Mouse (Mus musculus): ENCODE measurements around the gene Ipo9. TPM values are rescaled to one million over a fixed set of nuclear protein-coding genes. Genes with fewer than 3 reads are reported as not detected.
A peak's percentile ranks its signal among the peaks of the same experiment; 100 is the strongest.

Ipo9 gene
- polyA plus RNA-seq, 1 experiment from 2014 or later = 102 TPM

GRCm38 (mm10) chr1:135462736-135463135 is 32.4 kb upstream of the Ipo9 start:
- Histone ChIP-seq H3K4me2 (ENCODE audit: low read length) (no peak overlapping the region), H3K9ac (ENCODE audit: low read depth, low read length) (no peak overlapping the region), H3K9me3 (ENCODE audit: control insufficient read depth, low read length) (no peaks in the 10 kb centered on the region), H3K27me3 (replicated peaks; ENCODE audit: control insufficient read depth, insufficient read depth, low read length) (no peaks in the 10 kb centered on the region), H3K4me1 (ENCODE audit: control insufficient read depth, insufficient read depth, low read depth, low read length) (no peaks in the 10 kb centered on the region), H3K27ac (ENCODE audit: low read depth, low read length) (no peak overlapping the region), H3K36me3 (ENCODE audit: control insufficient read depth, insufficient read depth, low read length) (peaks cover 36% of the 10 kb centered on the region), H3K4me3 (ENCODE audit: low read length) (no peak overlapping the region)
- 77% methylated on average over 8 of the region's 8 CpGs for WGBS
- ATAC-seq = no peak

- ATAC-seq = no peak
- Histone ChIP-seq H3K4me1 (ENCODE audit: control insufficient read depth, insufficient read depth, low read depth, low read length) (no peaks in the 10 kb centered on the region), H3K27ac (ENCODE audit: low read depth, low read length) (no peak overlapping the region), H3K4me2 (ENCODE audit: low read length) (no peak overlapping the region), H3K4me3 (ENCODE audit: low read length) (no peak overlapping the region), H3K9ac (ENCODE audit: low read depth, low read length) (no peak overlapping the region), H3K36me3 (ENCODE audit: control insufficient read depth, insufficient read depth, low read length) (peaks cover 35% of the 10 kb centered on the region), H3K9me3 (ENCODE audit: control insufficient read depth, low read length) (no peaks in the 10 kb centered on the region), H3K27me3 (replicated peaks; ENCODE audit: control insufficient read depth, insufficient read depth, low read length) (no peaks in the 10 kb centered on the region)
- 58% methylated on average over 4 of the region's 4 CpGs for WGBS
Measured at GRCm38 (mm10) chr1:135462304-135462703, 32.0 kb upstream of the Ipo9 start.

GRCm38 (mm10) chr1:135461097-135461730 is 30.9 kb upstream of the Ipo9 start:
- H3K9ac ChIP-seq (ENCODE audit: low read depth, low read length) = no peak overlapping the region
- ATAC-seq = peak; percentile 53
- no peaks in the 10 kb centered on the region for H3K27me3 ChIP-seq (replicated peaks; ENCODE audit: control insufficient read depth, insufficient read depth, low read length)
- H3K36me3 ChIP-seq (ENCODE audit: control insufficient read depth, insufficient read depth, low read length) = peaks cover 37% of the 10 kb centered on the region
- no peak overlapping the region for H3K27ac ChIP-seq (ENCODE audit: low read depth, low read length)
- no peak overlapping the region for H3K4me3 ChIP-seq (ENCODE audit: low read length)
- no peaks in the 10 kb centered on the region for H3K9me3 ChIP-seq (ENCODE audit: control insufficient read depth, low read length)
- no peaks in the 10 kb centered on the region for H3K4me1 ChIP-seq (ENCODE audit: control insufficient read depth, insufficient read depth, low read depth, low read length)
- H3K4me2 ChIP-seq (ENCODE audit: low read length) = no peak overlapping the region
- 80% methylated on average over 3 of the region's 3 CpGs for WGBS

- H3K27me3 ChIP-seq (replicated peaks; ENCODE audit: control insufficient read depth, insufficient read depth, low read length) = no peaks in the 10 kb centered on the region
- no peak overlapping the region for H3K27ac ChIP-seq (ENCODE audit: low read depth, low read length)
- H3K9me3 ChIP-seq (ENCODE audit: control insufficient read depth, low read length) = no peaks in the 10 kb centered on the region
- H3K36me3 ChIP-seq (ENCODE audit: control insufficient read depth, insufficient read depth, low read length) = peaks cover 38% of the 10 kb centered on the region
- H3K9ac ChIP-seq (ENCODE audit: low read depth, low read length) = no peak overlapping the region
- no peak overlapping the region for H3K4me2 ChIP-seq (ENCODE audit: low read length)
- H3K4me1 ChIP-seq (ENCODE audit: control insufficient read depth, insufficient read depth, low read depth, low read length) = no peaks in the 10 kb centered on the region
- WGBS = 93% methylated on average over 16 of the region's 16 CpGs
- H3K4me3 ChIP-seq (ENCODE audit: low read length) = no peak overlapping the region
- ATAC-seq = no peak
Measured at GRCm38 (mm10) chr1:135460521-135460920, 30.2 kb upstream of the Ipo9 start.

- H3K9me3 ChIP-seq (ENCODE audit: control insufficient read depth, low read length) = no peaks in the 10 kb centered on the region
- no peaks in the 10 kb centered on the region for H3K4me1 ChIP-seq (ENCODE audit: control insufficient read depth, insufficient read depth, low read depth, low read length)
- no peak for ATAC-seq
- H3K9ac ChIP-seq (ENCODE audit: low read depth, low read length) = no peak overlapping the region
- no peak overlapping the region for H3K4me3 ChIP-seq (ENCODE audit: low read length)
- no peak overlapping the region for H3K4me2 ChIP-seq (ENCODE audit: low read length)
- no peak overlapping the region for H3K27ac ChIP-seq (ENCODE audit: low read depth, low read length)
- 98% methylated on average over 4 of the region's 5 CpGs for WGBS
- H3K36me3 ChIP-seq (ENCODE audit: control insufficient read depth, insufficient read depth, low read length) = peaks cover 50% of the 10 kb centered on the region
- H3K27me3 ChIP-seq (replicated peaks; ENCODE audit: control insufficient read depth, insufficient read depth, low read length) = no peaks in the 10 kb centered on the region
Measured at GRCm38 (mm10) chr1:135457860-135458259, 27.6 kb upstream of the Ipo9 start.

GRCm38 (mm10) chr1:135452259-135452658 is 22.0 kb upstream of the Ipo9 start:
- no peak for ATAC-seq
- no peaks in the 10 kb centered on the region for H3K9me3 ChIP-seq (ENCODE audit: control insufficient read depth, low read length)
- no peaks in the 10 kb centered on the region for H3K27me3 ChIP-seq (replicated peaks; ENCODE audit: control insufficient read depth, insufficient read depth, low read length)
- no peak overlapping the region for H3K4me2 ChIP-seq (ENCODE audit: low read length)
- no peak overlapping the region for H3K4me3 ChIP-seq (ENCODE audit: low read length)
- H3K27ac ChIP-seq (ENCODE audit: low read depth, low read length) = no peak overlapping the region
- H3K4me1 ChIP-seq (ENCODE audit: control insufficient read depth, insufficient read depth, low read depth, low read length) = no peaks in the 10 kb centered on the region
- H3K9ac ChIP-seq (ENCODE audit: low read depth, low read length) = no peak overlapping the region
- peaks cover 61% of the 10 kb centered on the region for H3K36me3 ChIP-seq (ENCODE audit: control insufficient read depth, insufficient read depth, low read length)
- WGBS = 80% methylated on average over 10 of the region's 10 CpGs

GRCm38 (mm10) chr1:135451419-135451818 is 21.1 kb upstream of the Ipo9 start:
- WGBS = 87% methylated on average over 2 of the region's 2 CpGs

GRCm38 (mm10) chr1:135449876-135450275 is 19.6 kb upstream of the Ipo9 start:
- H3K9ac ChIP-seq (ENCODE audit: low read depth, low read length) = no peak overlapping the region
- no peak overlapping the region for H3K4me2 ChIP-seq (ENCODE audit: low read length)
- peaks cover 48% of the 10 kb centered on the region for H3K36me3 ChIP-seq (ENCODE audit: control insufficient read depth, insufficient read depth, low read length)
- no peaks in the 10 kb centered on the region for H3K4me1 ChIP-seq (ENCODE audit: control insufficient read depth, insufficient read depth, low read depth, low read length)
- H3K27ac ChIP-seq (ENCODE audit: low read depth, low read length) = no peak overlapping the region
- no peaks in the 10 kb centered on the region for H3K27me3 ChIP-seq (replicated peaks; ENCODE audit: control insufficient read depth, insufficient read depth, low read length)
- no peaks in the 10 kb centered on the region for H3K9me3 ChIP-seq (ENCODE audit: control insufficient read depth, low read length)
- WGBS = 92% methylated on average over 8 of the region's 8 CpGs
- H3K4me3 ChIP-seq (ENCODE audit: low read length) = no peak overlapping the region
- ATAC-seq = no peak

More at GRCm38 (mm10) chr1:135451419-135451818, 21.1 kb upstream of the Ipo9 start:
- no peaks in the 10 kb centered on the region for H3K4me1 ChIP-seq (ENCODE audit: control insufficient read depth, insufficient read depth, low read depth, low read length)
- H3K27me3 ChIP-seq (replicated peaks; ENCODE audit: control insufficient read depth, insufficient read depth, low read length) = no peaks in the 10 kb centered on the region
- no peaks in the 10 kb centered on the region for H3K9me3 ChIP-seq (ENCODE audit: control insufficient read depth, low read length)
- ATAC-seq = no peak
- peaks cover 54% of the 10 kb centered on the region for H3K36me3 ChIP-seq (ENCODE audit: control insufficient read depth, insufficient read depth, low read length)
- no peak overlapping the region for H3K4me3 ChIP-seq (ENCODE audit: low read length)
- H3K27ac ChIP-seq (ENCODE audit: low read depth, low read length) = no peak overlapping the region
- no peak overlapping the region for H3K9ac ChIP-seq (ENCODE audit: low read depth, low read length)
- no peak overlapping the region for H3K4me2 ChIP-seq (ENCODE audit: low read length)

- no peaks in the 10 kb centered on the region for H3K9me3 ChIP-seq (ENCODE audit: control insufficient read depth, low read length)
- H3K4me2 ChIP-seq (ENCODE audit: low read length) = no peak overlapping the region
- H3K9ac ChIP-seq (ENCODE audit: low read depth, low read length) = no peak overlapping the region
- no peaks in the 10 kb centered on the region for H3K27me3 ChIP-seq (replicated peaks; ENCODE audit: control insufficient read depth, insufficient read depth, low read length)
- ATAC-seq = no peak
- 100% methylated on average over 5 of the region's 5 CpGs for WGBS
- H3K4me1 ChIP-seq (ENCODE audit: control insufficient read depth, insufficient read depth, low read depth, low read length) = no peaks in the 10 kb centered on the region
- no peak overlapping the region for H3K27ac ChIP-seq (ENCODE audit: low read depth, low read length)
- H3K36me3 ChIP-seq (ENCODE audit: control insufficient read depth, insufficient read depth, low read length) = peaks cover 42% of the 10 kb centered on the region
- H3K4me3 ChIP-seq (ENCODE audit: low read length) = no peak overlapping the region
Measured at GRCm38 (mm10) chr1:135448940-135449339, 18.6 kb upstream of the Ipo9 start.

Measured in hindbrain, embryonic 16.5 days (tissue).